ENCODE assay signal across 15 mouse cellular contexts in the genomic region with DNA sequence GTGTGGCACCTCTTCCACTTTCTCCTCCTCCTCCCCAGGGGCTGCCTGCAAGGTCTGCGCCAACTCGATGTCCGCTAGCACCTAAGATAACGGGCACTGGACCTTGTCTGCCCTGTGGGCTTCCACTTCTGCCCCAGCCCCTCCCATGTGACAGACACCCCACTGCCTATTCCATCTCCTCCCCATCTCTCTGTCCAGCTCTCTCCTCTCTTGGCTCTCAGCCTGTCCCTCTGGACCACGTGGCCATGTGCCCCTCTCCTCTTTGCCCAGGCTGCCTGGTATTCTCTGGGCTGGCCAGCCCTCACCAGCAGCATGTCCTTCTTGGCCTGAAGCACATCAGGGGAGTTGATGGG. TPM values are rescaled to one million over a fixed set of nuclear protein-coding genes. Genes with fewer than 3 reads are reported as not detected.
DNase-seq lines count a peak whose midpoint lies in the region; ATAC-seq lines count a peak whose summit lies in the region.
"Had no signal": no experiment of that assay in that cellular context is flagged by ENCODE, and none has a peak within 500 bp of the region (broad histone marks: within the 10 kb centered on the region; RNA-seq: fewer than 3 reads in every experiment).

No protein-coding gene starts in this region.

- no peak overlapping the region for H3K4me3 ChIP-seq in hindbrain, embryonic 13.5 days
- H3K4me3 ChIP-seq in hindbrain, embryonic 11.5 days (ENCODE audit: low read depth, low read length): no peak overlapping the region
- H3K4me3 ChIP-seq: limb, embryonic 12.5 days; neural tube, embryonic 13.5 days had no signal

- ATAC-seq in hindbrain, embryonic 13.5 days (ENCODE audit: low FRiP score): no peak
- ATAC-seq in hindbrain, embryonic 11.5 days (ENCODE audit: low FRiP score): no peak
- no peak for ATAC-seq in megakaryocyte, adult 5-6 weeks (ENCODE audit: poor library complexity, severe bottlenecking)
- ATAC-seq: forebrain, embryonic 16.5 days had no signal

- H3K4me1 ChIP-seq in hindbrain, embryonic 13.5 days (replicated peaks): peaks cover 44% of the 10 kb centered on the region
- H3K4me1 ChIP-seq in hindbrain, embryonic 11.5 days (replicated peaks; ENCODE audit: control insufficient read depth, insufficient read depth, low read length): peaks cover 9% of the 10 kb centered on the region; the same call in 1 of the 2 replicates

- 87% methylated on average over 5 of the region's 5 CpGs for WGBS in hindbrain, embryonic 13.5 days
- 77% methylated on average over 5 of the region's 5 CpGs for WGBS in hindbrain, embryonic 11.5 days

- H3K27ac ChIP-seq in hindbrain, embryonic 13.5 days: no peak overlapping the region
- no peak overlapping the region for H3K27ac ChIP-seq in hindbrain, embryonic 11.5 days (ENCODE audit: low read depth, low read length)
- H3K27ac ChIP-seq: neural tube, embryonic 13.5 days had no signal

- intact Hi-C loops in gastrocnemius, postnatal 14 days (cut with DNase I; ENCODE audit: low total_unique reads): loop anchor here (5.0 kb wide), 1 partner anchor 36 kb away; a partner anchor contains a TSS

- peak overlapping the region; percentile 13; the same call in 1 of the 2 replicates for H3K9ac ChIP-seq in hindbrain, embryonic 13.5 days
- no peak overlapping the region for H3K9ac ChIP-seq in hindbrain, embryonic 11.5 days (ENCODE audit: low read depth, low read length)
- H3K9ac ChIP-seq: limb, embryonic 12.5 days had no signal

- H3K4me2 ChIP-seq in hindbrain, embryonic 13.5 days: no peak overlapping the region
- H3K4me2 ChIP-seq in hindbrain, embryonic 11.5 days (replicated peaks; ENCODE audit: low read depth, low read length): no peak overlapping the region

- DNase-seq in adrenal gland, adult 8-10 months: peak; percentile 7
- no peak for DNase-seq in adrenal gland, postnatal 36 days
- no peak for DNase-seq in hindbrain, embryonic 11.5 days (ENCODE audit: low spot score)
- peak; percentile 13 for DNase-seq in ovary, postnatal 36 days (ENCODE audit: low spot score)
- DNase-seq in ovary, adult 18-20 months (ENCODE audit: low spot score): no peak
- DNase-seq in gastrocnemius, postnatal 14 days: peak; percentile 24

- 0 out of 2 replicates have a peak, but pooled peaks cover 3% of the 10 kb centered on the region for H3K27me3 ChIP-seq in hindbrain, embryonic 13.5 days
- no peaks in the 10 kb centered on the region for H3K27me3 ChIP-seq in hindbrain, embryonic 11.5 days (ENCODE audit: control insufficient read depth, insufficient read depth, low read length)
- H3K27me3 ChIP-seq: limb, embryonic 12.5 days; neural tube, embryonic 13.5 days had no signal

- no peaks in the 10 kb centered on the region for H3K36me3 ChIP-seq in hindbrain, embryonic 13.5 days
- H3K36me3 ChIP-seq in hindbrain, embryonic 11.5 days (ENCODE audit: control insufficient read depth, insufficient read depth, low read length): no peaks in the 10 kb centered on the region
- H3K36me3 ChIP-seq: limb, embryonic 12.5 days; neural tube, embryonic 13.5 days had no signal

- no peaks in the 10 kb centered on the region for H3K9me3 ChIP-seq in hindbrain, embryonic 13.5 days
- no peaks in the 10 kb centered on the region for H3K9me3 ChIP-seq in hindbrain, embryonic 11.5 days (ENCODE audit: control insufficient read depth, low read length)
- H3K9me3 ChIP-seq: limb, embryonic 12.5 days; neural tube, embryonic 13.5 days had no signal

RNA-seq across cellular contexts. Expression of a gene that starts 2.0 kb away (rescaled TPM):
- total RNA-seq in adrenal gland, adult 8-10 months (2022): 10 to 100 TPM; 34.2 to 53.4 (median 35.9) TPM
- total RNA-seq in adrenal gland, postnatal 36 days (2021): 10 to 100 TPM; 28.0 to 37.2 TPM
- polyA plus RNA-seq in hindbrain, embryonic 13.5 days (2015; fragmentation: Nextera tagmentation; extraction: Ambion mirVana): 43.9 and 44.0 TPM in 2 replicates
- 41.3 and 42.2 TPM in 2 replicates for polyA plus RNA-seq in hindbrain, embryonic 11.5 days (2014; fragmentation: Nextera tagmentation; extraction: Ambion mirVana)
- total RNA-seq in gastrocnemius, postnatal 14 days (2021): 10 to 100 TPM; 12.6 to 18.4 TPM
- 3.6 and 6.3 TPM in 2 replicates for total RNA-seq in megakaryocyte, adult 5-6 weeks (2015)
- 10.0 and 16.0 TPM in 2 replicates for total RNA-seq in megakaryocyte, adult 5-6 weeks (2017)

RNA-seq across cellular contexts. Expression of a gene that starts 3.0 kb away (rescaled TPM):
- total RNA-seq in adrenal gland, adult 8-10 months (2022): 10 to 100 TPM; 40.6 to 86.0 (median 52.7) TPM
- total RNA-seq in adrenal gland, postnatal 36 days (2021): 10 to 100 TPM; 37.8 to 55.4 TPM
- polyA plus RNA-seq in hindbrain, embryonic 13.5 days (2015; fragmentation: Nextera tagmentation; extraction: Ambion mirVana): 0.74 and 0.88 TPM in 2 replicates
- polyA plus RNA-seq in hindbrain, embryonic 11.5 days (2014; fragmentation: Nextera tagmentation; extraction: Ambion mirVana): 0.54 and 1.4 TPM in 2 replicates
- total RNA-seq in gastrocnemius, postnatal 14 days (2021): 10 to 100 TPM; 64.1 to 76.2 TPM
- 14.3 and 19.2 TPM in 2 replicates for total RNA-seq in megakaryocyte, adult 5-6 weeks (2015)
- 26.7 and 29.7 TPM in 2 replicates for total RNA-seq in megakaryocyte, adult 5-6 weeks (2017)

RNA-seq across cellular contexts. Expression of a gene that starts 8.0 kb away (rescaled TPM):
- total RNA-seq in adrenal gland, adult 8-10 months (2022): under 1 TPM; 0.28 to 0.62 (median 0.46) TPM
- under 1 TPM in 1 of 2 experiments, not detected in 1; 0.13 TPM for total RNA-seq in adrenal gland, postnatal 36 days (2021)
- 0.60 and 0.68 TPM in 2 replicates for polyA plus RNA-seq in hindbrain, embryonic 13.5 days (2015; fragmentation: Nextera tagmentation; extraction: Ambion mirVana)
- 0.22 and 0.29 TPM in 2 replicates for polyA plus RNA-seq in hindbrain, embryonic 11.5 days (2014; fragmentation: Nextera tagmentation; extraction: Ambion mirVana)
- total RNA-seq in gastrocnemius, postnatal 14 days (2021): under 1 TPM; 0.16 to 0.33 TPM
- total RNA-seq in megakaryocyte, adult 5-6 weeks (2015): not detected in 2 replicates
- not detected in 2 replicates for total RNA-seq in megakaryocyte, adult 5-6 weeks (2017)
- total RNA-seq: heart, postnatal 36 days had no signal

RNA-seq across cellular contexts. Expression of a gene that starts 20.6 kb away (rescaled TPM):
- total RNA-seq in adrenal gland, adult 8-10 months (2022): 10 to 100 TPM; 20.4 to 47.9 (median 34.8) TPM
- 10 to 100 TPM; 20.2 to 27.7 TPM for total RNA-seq in adrenal gland, postnatal 36 days (2021)
- polyA plus RNA-seq in hindbrain, embryonic 13.5 days (2015; fragmentation: Nextera tagmentation; extraction: Ambion mirVana): 248 and 259 TPM in 2 replicates
- 222 and 249 TPM in 2 replicates for polyA plus RNA-seq in hindbrain, embryonic 11.5 days (2014; fragmentation: Nextera tagmentation; extraction: Ambion mirVana)
- 10 to 100 TPM; 47.6 to 48.7 TPM for total RNA-seq in gastrocnemius, postnatal 14 days (2021)
- total RNA-seq in megakaryocyte, adult 5-6 weeks (2015): 1.5 and 2.9 TPM in 2 replicates
- 2.4 and 4.0 TPM in 2 replicates for total RNA-seq in megakaryocyte, adult 5-6 weeks (2017)

RNA-seq across cellular contexts. Expression of a gene that starts 26.0 kb away (rescaled TPM):
- not detected for total RNA-seq in adrenal gland, adult 8-10 months (2022)
- total RNA-seq in adrenal gland, postnatal 36 days (2021): not detected
- not detected in 2 replicates for polyA plus RNA-seq in hindbrain, embryonic 13.5 days (2015; fragmentation: Nextera tagmentation; extraction: Ambion mirVana)
- not detected in 2 replicates for polyA plus RNA-seq in hindbrain, embryonic 11.5 days (2014; fragmentation: Nextera tagmentation; extraction: Ambion mirVana)
- not detected for total RNA-seq in gastrocnemius, postnatal 14 days (2021)
- total RNA-seq in megakaryocyte, adult 5-6 weeks (2015): not detected in 2 replicates
- not detected in 2 replicates for total RNA-seq in megakaryocyte, adult 5-6 weeks (2017)
- total RNA-seq: heart, postnatal 36 days had no signal
- polyA plus RNA-seq: cortical plate, adult 2 months; forebrain, embryonic 16.5 days; kidney, embryonic 16.5 days; limb, embryonic 12.5 days; neural tube, embryonic 13.5 days; urinary bladder, adult 2 months had no signal

Comparison
In these comparisons a context has a peak if more than half of its experiments do, and no peak if none do; other contexts are left out.
1. DNase-seq: peak in adrenal gland, adult 8-10 months (single experiment), ovary, postnatal 36 days (single experiment) and gastrocnemius, postnatal 14 days (single experiment); none in adrenal gland, postnatal 36 days (0 of 2), hindbrain, embryonic 11.5 days (single experiment) and ovary, adult 18-20 months (single experiment).